Mouse (Mus musculus): ENCODE results near the gene D1Ertd622e. TPM values are rescaled to one million over a fixed set of nuclear protein-coding genes. Genes with fewer than 3 reads are reported as not detected.
A peak's percentile ranks its signal among the peaks of the same experiment; 100 is the strongest.

The D1Ertd622e gene
- total RNA-seq (2014; rRNA removed) (14.0 and 17.0 TPM in 2 replicates), polyA plus RNA-seq (2012; rRNA removed) (8.6 and 9.2 TPM in 2 replicates)

DNA sequence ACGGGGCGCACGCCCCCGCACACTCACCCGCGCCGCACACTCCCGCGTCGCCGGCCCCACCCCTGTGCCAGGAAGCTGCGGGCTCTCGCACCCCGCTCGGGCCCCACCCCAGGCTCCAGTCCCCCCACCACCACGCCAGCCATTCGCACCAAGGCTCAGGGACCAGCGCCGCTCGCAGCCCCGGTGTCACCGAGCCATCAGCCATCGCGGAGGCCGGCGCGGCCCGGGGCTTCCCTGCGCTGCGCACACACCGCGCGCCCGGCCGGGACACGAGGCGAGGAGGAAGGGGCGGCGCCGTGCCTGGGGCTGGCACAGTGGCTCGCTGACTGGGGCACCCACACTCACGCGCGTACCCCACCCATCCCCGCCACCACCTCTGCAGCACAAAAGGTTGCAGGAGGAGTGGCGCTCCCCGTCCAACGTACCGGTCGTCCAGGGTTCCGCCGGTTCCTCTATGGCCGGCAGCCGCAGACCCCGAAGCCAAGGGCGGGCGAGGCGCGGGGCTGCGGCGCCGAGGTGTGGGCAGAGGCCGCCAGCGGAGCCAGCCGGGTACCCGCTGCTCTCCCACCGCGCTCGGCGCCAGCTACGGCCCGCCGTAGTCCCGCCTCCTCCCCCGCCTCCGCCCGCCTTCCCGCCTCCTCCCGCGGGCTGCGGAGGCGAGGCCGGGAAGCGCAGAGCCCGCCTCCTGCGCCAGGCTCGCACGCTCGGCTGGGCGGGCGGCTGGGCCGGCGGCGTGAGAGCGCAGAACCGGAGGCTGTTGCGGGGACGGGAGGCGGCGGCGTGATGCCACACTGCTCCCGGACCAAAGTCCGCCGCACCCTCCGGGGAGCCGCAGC, at the start of gene D1Ertd622e:
TSS of gene D1Ertd622e (minus strand) at position 669 of the 836 bp plus-strand sequence.
- Histone ChIP-seq H3K9ac (ENCODE audit: low read depth, low read length) (peak within 1 kb of the TSS; percentile 92), H3K27ac (replicated peaks; ENCODE audit: insufficient read depth, low read depth, low read length) (peak within 1 kb of the TSS; percentile 78), H3K27me3 (ENCODE audit: control insufficient read depth, insufficient read depth, low read length) (no peaks in the 10 kb centered on the region), H3K4me1 (ENCODE audit: control insufficient read depth, insufficient read depth, low read length) (peaks cover 10% of the 10 kb centered on the region), H3K79me2 (ENCODE audit: control insufficient read depth, insufficient read depth, low read length) (peaks cover 5% of the 10 kb centered on the region; the same call in 1 of the 2 replicates), H3K4me3 (ENCODE audit: insufficient read depth, low read depth, low read length) (peak within 1 kb of the TSS; percentile 93), H3K36me3 (ENCODE audit: control insufficient read depth, insufficient read depth, low read length) (no peaks in the 10 kb centered on the region)
- 0 out of 2 replicates have a peak, but pooled peaks have one; percentile 16 for TF ChIP-seq POLR2A (IDR thresholded peaks at IDR 0.05; ENCODE audit: extremely low read depth, insufficient read depth, low read length)
- no peak for TF ChIP-seq CTCF (IDR thresholded peaks at IDR 0.05; ENCODE audit: low read depth, low read length)
- peak; percentile 69 for DNase-seq (ENCODE audit: extremely low read depth, low read depth, low spot score)
- under 1% methylated on average over 97 of the region's 106 CpGs for WGBS

DNA sequence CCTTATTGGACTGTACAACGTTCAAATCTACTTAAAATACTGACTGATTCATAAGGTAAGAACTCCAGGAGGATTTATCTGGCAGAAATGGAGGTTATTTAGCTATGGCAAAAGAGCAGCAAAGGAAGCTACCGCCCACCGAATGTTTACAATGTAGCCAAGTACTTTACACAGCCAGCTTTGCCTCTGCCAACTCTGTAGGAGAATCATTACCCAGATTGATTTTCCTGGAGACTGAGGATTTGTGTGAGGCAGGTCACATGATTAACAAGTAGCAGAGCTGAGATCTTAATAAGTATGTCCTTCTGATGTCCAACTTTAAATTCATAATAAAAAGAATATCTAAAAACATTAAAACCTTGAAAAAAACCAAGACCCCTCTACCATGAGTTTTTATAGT, 48.6 kb upstream of the D1Ertd622e start:
- whole genome bisulfite sequencing = 37% methylated on average over 3 of the region's 3 CpGs
- no peak overlapping the region for H3K4me3 ChIP-seq (ENCODE audit: insufficient read depth, low read depth, low read length)
- no peak for TF ChIP-seq POLR2A (IDR thresholded peaks at IDR 0.05; ENCODE audit: extremely low read depth, insufficient read depth, low read length)
- no peak for TF ChIP-seq CTCF (IDR thresholded peaks at IDR 0.05; ENCODE audit: low read depth, low read length)
- H3K27ac ChIP-seq (replicated peaks; ENCODE audit: insufficient read depth, low read depth, low read length) = no peak overlapping the region
- H3K4me1 ChIP-seq (ENCODE audit: control insufficient read depth, insufficient read depth, low read length) = no peaks in the 10 kb centered on the region
- H3K79me2 ChIP-seq (ENCODE audit: control insufficient read depth, insufficient read depth, low read length) = no peaks in the 10 kb centered on the region; the same call in 1 of the 2 replicates
- no peak overlapping the region for H3K9ac ChIP-seq (ENCODE audit: low read depth, low read length)
- DNase-seq (ENCODE audit: extremely low read depth, low read depth, low spot score) = peak; percentile 64
- no peaks in the 10 kb centered on the region for H3K27me3 ChIP-seq (ENCODE audit: control insufficient read depth, insufficient read depth, low read length)
- H3K36me3 ChIP-seq (ENCODE audit: control insufficient read depth, insufficient read depth, low read length) = peaks cover 47% of the 10 kb centered on the region

DNA sequence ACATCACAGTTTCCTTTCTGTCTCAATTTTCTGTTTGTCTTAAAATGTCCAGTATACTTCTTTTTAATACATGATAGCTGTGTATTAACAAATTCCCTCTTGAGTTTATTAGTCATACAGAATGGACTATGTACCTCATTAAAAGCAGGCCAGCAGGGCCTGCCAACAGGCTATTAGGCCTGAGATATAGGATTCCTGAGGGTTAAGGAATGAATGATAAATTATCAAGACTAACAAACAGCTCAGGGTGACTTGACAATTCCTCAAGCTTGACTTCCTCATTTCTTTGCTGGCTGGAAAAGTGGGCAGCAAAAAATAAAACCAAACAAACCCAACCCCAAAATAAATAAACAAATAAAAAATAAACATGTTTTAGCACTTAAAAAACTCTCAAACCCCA, 43.5 kb upstream of the D1Ertd622e start:
- no peak overlapping the region for H3K27ac ChIP-seq (replicated peaks; ENCODE audit: insufficient read depth, low read depth, low read length)
- H3K9ac ChIP-seq (ENCODE audit: low read depth, low read length) = no peak overlapping the region
- H3K27me3 ChIP-seq (ENCODE audit: control insufficient read depth, insufficient read depth, low read length) = no peaks in the 10 kb centered on the region
- peak; percentile 14 for DNase-seq (ENCODE audit: extremely low read depth, low read depth, low spot score)
- TF ChIP-seq CTCF (IDR thresholded peaks at IDR 0.05; ENCODE audit: low read depth, low read length) (no peak), POLR2A (IDR thresholded peaks at IDR 0.05; ENCODE audit: extremely low read depth, insufficient read depth, low read length) (no peak)
- H3K36me3 ChIP-seq (ENCODE audit: control insufficient read depth, insufficient read depth, low read length) = peaks cover 28% of the 10 kb centered on the region
- no peaks in the 10 kb centered on the region for H3K79me2 ChIP-seq (ENCODE audit: control insufficient read depth, insufficient read depth, low read length)
- no peak overlapping the region for H3K4me3 ChIP-seq (ENCODE audit: insufficient read depth, low read depth, low read length)
- no peaks in the 10 kb centered on the region for H3K4me1 ChIP-seq (ENCODE audit: control insufficient read depth, insufficient read depth, low read length)

DNA sequence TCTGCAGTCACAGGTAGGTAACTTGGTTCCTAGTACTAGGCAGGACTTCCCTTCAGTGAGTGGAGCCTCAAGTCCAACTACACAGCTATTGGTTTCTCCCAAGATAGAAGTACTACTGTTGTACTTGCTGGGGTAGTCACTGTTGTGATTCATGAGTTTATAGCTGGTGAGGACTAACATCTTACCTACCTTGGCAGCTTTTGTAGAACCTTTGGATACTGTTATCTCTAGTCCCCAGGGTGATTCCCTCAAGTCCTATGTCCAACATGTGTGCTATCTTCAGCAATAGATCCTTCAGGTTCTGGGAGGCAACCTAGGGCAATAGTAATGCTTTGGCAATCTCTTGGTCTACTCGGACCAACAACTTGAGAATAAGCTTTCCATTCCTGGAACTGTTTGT, 42.8 kb upstream of the D1Ertd622e start:
- no peak overlapping the region for H3K4me3 ChIP-seq (ENCODE audit: insufficient read depth, low read depth, low read length)
- H3K9ac ChIP-seq (ENCODE audit: low read depth, low read length) = no peak overlapping the region
- no peak overlapping the region for H3K27ac ChIP-seq (replicated peaks; ENCODE audit: insufficient read depth, low read depth, low read length)
- no peaks in the 10 kb centered on the region for H3K79me2 ChIP-seq (ENCODE audit: control insufficient read depth, insufficient read depth, low read length)
- peaks cover 25% of the 10 kb centered on the region for H3K36me3 ChIP-seq (ENCODE audit: control insufficient read depth, insufficient read depth, low read length)
- H3K27me3 ChIP-seq (ENCODE audit: control insufficient read depth, insufficient read depth, low read length) = no peaks in the 10 kb centered on the region
- no peaks in the 10 kb centered on the region for H3K4me1 ChIP-seq (ENCODE audit: control insufficient read depth, insufficient read depth, low read length)
- no peak for TF ChIP-seq POLR2A (IDR thresholded peaks at IDR 0.05; ENCODE audit: extremely low read depth, insufficient read depth, low read length)
- no peak for TF ChIP-seq CTCF (IDR thresholded peaks at IDR 0.05; ENCODE audit: low read depth, low read length)
- DNase-seq (ENCODE audit: extremely low read depth, low read depth, low spot score) = no peak
- WGBS = 79% methylated on average over 1 of the region's 1 CpGs

DNA sequence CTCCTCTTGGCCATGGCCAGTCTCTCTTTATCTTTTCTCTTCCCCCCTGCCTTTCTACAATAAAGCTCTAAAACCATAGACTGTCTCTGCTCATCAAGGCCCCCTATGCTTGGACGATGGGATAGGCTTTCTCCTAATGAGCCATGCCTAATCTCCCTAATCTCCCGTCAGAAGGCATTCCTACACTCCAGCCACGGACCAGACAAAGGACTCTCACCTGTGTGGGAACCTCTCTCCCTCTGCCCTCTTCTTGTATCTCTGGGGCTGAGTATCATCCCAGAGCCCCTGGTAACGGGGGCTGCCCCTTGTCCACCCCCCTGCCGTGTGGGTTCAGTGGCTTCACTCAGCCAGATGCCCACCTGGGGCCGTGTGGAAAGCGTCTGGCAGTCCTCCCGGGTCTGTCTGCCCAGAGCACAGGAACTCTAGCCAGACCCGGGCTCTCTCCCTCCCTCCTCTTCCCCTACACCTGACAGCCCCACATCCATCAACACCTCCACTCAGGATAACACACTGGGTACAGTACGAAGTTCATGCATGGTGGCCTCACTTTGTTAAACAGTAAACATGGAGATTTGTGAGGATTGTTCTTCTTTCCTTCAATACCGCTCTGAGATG, 37.2 kb upstream of the D1Ertd622e start:
- no peak overlapping the region for H3K9ac ChIP-seq (ENCODE audit: low read depth, low read length)
- H3K27ac ChIP-seq (replicated peaks; ENCODE audit: insufficient read depth, low read depth, low read length) = no peak overlapping the region
- no peak overlapping the region for H3K4me3 ChIP-seq (ENCODE audit: insufficient read depth, low read depth, low read length)
- H3K79me2 ChIP-seq (ENCODE audit: control insufficient read depth, insufficient read depth, low read length) = no peaks in the 10 kb centered on the region
- no peak for DNase-seq (ENCODE audit: extremely low read depth, low read depth, low spot score)
- TF ChIP-seq CTCF (IDR thresholded peaks at IDR 0.05; ENCODE audit: low read depth, low read length) (no peak), POLR2A (IDR thresholded peaks at IDR 0.05; ENCODE audit: extremely low read depth, insufficient read depth, low read length) (no peak)
- H3K36me3 ChIP-seq (ENCODE audit: control insufficient read depth, insufficient read depth, low read length) = no peaks in the 10 kb centered on the region
- no peaks in the 10 kb centered on the region for H3K4me1 ChIP-seq (ENCODE audit: control insufficient read depth, insufficient read depth, low read length)
- no peaks in the 10 kb centered on the region for H3K27me3 ChIP-seq (ENCODE audit: control insufficient read depth, insufficient read depth, low read length)
- WGBS = 11% methylated on average over 11 of the region's 11 CpGs
